ENCODE assay signal across 10 mouse cellular contexts in genomic region chr2:119846929-119847328, GRCm38 (mm10). TPM values are rescaled to one million over a fixed set of nuclear protein-coding genes. Genes with fewer than 3 reads are reported as not detected.
A peak's percentile ranks its signal among the peaks of the same experiment; 100 is the strongest.
DNase-seq lines count a peak whose midpoint lies in the region; ATAC-seq and TF ChIP-seq lines count a peak whose summit lies in the region.
"Had no signal": no experiment of that assay in that cellular context is flagged by ENCODE, and none has a peak within 500 bp of the region (broad histone marks: within the 10 kb centered on the region; RNA-seq: fewer than 3 reads in every experiment).

No protein-coding gene starts in this region.

- no peak overlapping the region for H3K4me3 ChIP-seq in lung, postnatal 0 days (ENCODE audit: low read depth, low read length)
- H3K4me3 ChIP-seq in stomach, postnatal 0 days (ENCODE audit: low read depth, low read length): no peak overlapping the region

- H3K4me1 ChIP-seq in lung, postnatal 0 days (ENCODE audit: insufficient read depth, low read depth, low read length): no peaks in the 10 kb centered on the region
- H3K4me1 ChIP-seq in stomach, postnatal 0 days (replicated peaks; ENCODE audit: control insufficient read depth, insufficient read depth): no peaks in the 10 kb centered on the region

- no peak for TF ChIP-seq EP300 in lung, postnatal 0 days (IDR thresholded peaks at IDR 0.05)
- TF ChIP-seq EP300 in stomach, postnatal 0 days (optimal IDR thresholded peaks at IDR 0.05): no peak

- no peak for TF ChIP-seq CTCF in lung, postnatal 0 days (IDR thresholded peaks at IDR 0.05)
- no peak for TF ChIP-seq CTCF in stomach, postnatal 0 days (IDR thresholded peaks at IDR 0.05; ENCODE audit: low read depth)

- H3K9me3 ChIP-seq in lung, postnatal 0 days (ENCODE audit: low read length): no peaks in the 10 kb centered on the region
- no peaks in the 10 kb centered on the region for H3K9me3 ChIP-seq in stomach, postnatal 0 days (ENCODE audit: control insufficient read depth, low read length)

- no peaks in the 10 kb centered on the region for H3K27me3 ChIP-seq in lung, postnatal 0 days (replicated peaks; ENCODE audit: insufficient read depth, low read length)
- H3K27me3 ChIP-seq in stomach, postnatal 0 days (ENCODE audit: control insufficient read depth, insufficient read depth, low read length): no peaks in the 10 kb centered on the region

- H3K27ac ChIP-seq in lung, postnatal 0 days (ENCODE audit: low read length): no peak overlapping the region
- no peak overlapping the region for H3K27ac ChIP-seq in stomach, postnatal 0 days (replicated peaks)
- H3K27ac ChIP-seq: liver, embryonic 14.5 days had no signal

- no peak overlapping the region for H3K9ac ChIP-seq in lung, postnatal 0 days (replicated peaks; ENCODE audit: low read depth)
- no peak overlapping the region for H3K9ac ChIP-seq in stomach, postnatal 0 days (ENCODE audit: low read length)
- H3K9ac ChIP-seq: liver, embryonic 14.5 days had no signal

- no peaks in the 10 kb centered on the region for H3K36me3 ChIP-seq in lung, postnatal 0 days (ENCODE audit: insufficient read depth, low read length)
- no peaks in the 10 kb centered on the region for H3K36me3 ChIP-seq in stomach, postnatal 0 days (ENCODE audit: control insufficient read depth, insufficient read depth, low read length)

- peak; percentile 6 for DNase-seq in lung, postnatal 0 days (ENCODE audit: low spot score)
- DNase-seq in lung, adult 18-20 months: no peak
- DNase-seq in NIH3T3 (ENCODE audit: low read depth): peak; percentile 82
- DNase-seq in cerebellum, adult 11-12 months: peak; percentile 96
- peak; percentile 41 for DNase-seq in gastrocnemius, postnatal 25 days
- DNase-seq in spleen, postnatal 10 days (ENCODE audit: low spot score in 2 of 2): no peak
- no peak for DNase-seq in stomach, postnatal 0 days (ENCODE audit: low spot score)

- WGBS in lung, postnatal 0 days: 65% methylated on average over 4 of the region's 4 CpGs
- 63% methylated on average over 4 of the region's 4 CpGs for WGBS in stomach, postnatal 0 days

- no peak for ATAC-seq in lung, postnatal 0 days
- no peak for ATAC-seq in stomach, postnatal 0 days (ENCODE audit: low FRiP score, low TSS enrichment)
- ATAC-seq in erythroid progenitor cell, adult 5-6 weeks (replicated peaks; ENCODE audit: low FRiP score, poor library complexity, severe bottlenecking): no peak
- ATAC-seq: intestine, embryonic 16.5 days had no signal

- H3K4me2 ChIP-seq in lung, postnatal 0 days (replicated peaks; ENCODE audit: low read depth, low read length): no peak overlapping the region
- H3K4me2 ChIP-seq in stomach, postnatal 0 days (replicated peaks; ENCODE audit: low read depth): no peak overlapping the region

RNA-seq across cellular contexts. Expression of gene Tyro3, which starts 49.4 kb away (rescaled TPM):
- polyA plus RNA-seq in lung, postnatal 0 days (2015; fragmentation: Nextera tagmentation; extraction: Ambion mirVana): 7.3 and 7.9 TPM in 2 replicates
- total RNA-seq in gastrocnemius, postnatal 25 days (2021): under 1 TPM; 0.61 to 0.67 TPM
- 20.6 and 22.8 TPM in 2 replicates for polyA plus RNA-seq in stomach, postnatal 0 days (2015; fragmentation: Nextera tagmentation; extraction: Ambion mirVana)
- not detected in 2 replicates for total RNA-seq in erythroid progenitor cell, adult 5-6 weeks (2015; ENCODE audit: low replicate concordance)
- total RNA-seq in erythroid progenitor cell, adult 5-6 weeks (2017; ENCODE audit: low replicate concordance): not detected in 2 replicates

RNA-seq across cellular contexts. Expression of gene Mga, which starts 50.1 kb away (rescaled TPM):
- polyA plus RNA-seq in lung, postnatal 0 days (2015; fragmentation: Nextera tagmentation; extraction: Ambion mirVana): 14.2 and 19.1 TPM in 2 replicates
- 10 to 100 TPM; 24.3 to 34.5 TPM for total RNA-seq in gastrocnemius, postnatal 25 days (2021)
- 9.4 TPM in 2 replicates for polyA plus RNA-seq in stomach, postnatal 0 days (2015; fragmentation: Nextera tagmentation; extraction: Ambion mirVana)
- 8.3 and 10.5 TPM in 2 replicates for total RNA-seq in erythroid progenitor cell, adult 5-6 weeks (2015; ENCODE audit: low replicate concordance)
- 12.2 and 20.9 TPM in 2 replicates for total RNA-seq in erythroid progenitor cell, adult 5-6 weeks (2017; ENCODE audit: low replicate concordance)

RNA-seq across cellular contexts. Expression of gene Rpap1, which starts 59.6 kb away (rescaled TPM):
- polyA plus RNA-seq in lung, postnatal 0 days (2015; fragmentation: Nextera tagmentation; extraction: Ambion mirVana): 10.0 and 11.0 TPM in 2 replicates
- 10 to 100 TPM; 14.4 to 16.4 TPM for total RNA-seq in gastrocnemius, postnatal 25 days (2021)
- 10.1 and 10.4 TPM in 2 replicates for polyA plus RNA-seq in stomach, postnatal 0 days (2015; fragmentation: Nextera tagmentation; extraction: Ambion mirVana)
- 0.42 and 2.2 TPM in 2 replicates for total RNA-seq in erythroid progenitor cell, adult 5-6 weeks (2015; ENCODE audit: low replicate concordance)
- total RNA-seq in erythroid progenitor cell, adult 5-6 weeks (2017; ENCODE audit: low replicate concordance): 2.8 and 3.2 TPM in 2 replicates

Comparison
In these comparisons a context has a peak if more than half of its experiments do, and no peak if none do; other contexts are left out.
1. DNase-seq: peak in lung, postnatal 0 days (single experiment), NIH3T3 (single experiment), cerebellum, adult 11-12 months (single experiment) and gastrocnemius, postnatal 25 days (single experiment); none in lung, adult 18-20 months (0 of 2), spleen, postnatal 10 days (0 of 2) and stomach, postnatal 0 days (single experiment).